Mouse (Mus musculus): ENCODE measurements around the gene Tcf3. TPM values are rescaled to one million over a fixed set of nuclear protein-coding genes. Genes with fewer than 3 reads are reported as not detected.

Tcf3 gene
- polyA plus RNA-seq, 1 experiment, result 101 TPM

DNA sequence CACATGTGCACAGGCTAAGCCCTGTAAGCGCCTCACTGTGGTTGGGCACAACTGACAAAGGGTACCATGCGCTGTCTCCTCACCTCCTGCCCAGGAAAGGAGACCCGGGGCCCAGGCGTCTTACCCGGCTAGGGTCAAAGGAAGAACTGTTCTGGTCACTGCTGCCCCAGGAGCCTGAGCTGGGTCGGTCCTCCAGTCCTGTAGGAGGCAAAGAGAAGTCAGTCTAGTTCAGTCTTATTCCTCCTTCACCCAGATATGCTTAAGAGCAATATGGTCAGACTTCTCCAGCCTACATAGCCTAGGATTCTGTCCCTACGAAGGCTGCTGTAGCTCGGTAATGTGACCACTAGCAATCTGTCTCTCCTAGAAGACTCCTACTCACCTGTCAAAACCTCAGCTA is 12.2 kb downstream of the Tcf3 start:
- 89% methylated on average over 8 of the region's 8 CpGs for WGBS
- Histone ChIP-seq H3K27ac (ENCODE audit: insufficient read depth, low read depth, low read length) (peak overlapping the region; percentile 18), H3K4me1 (ENCODE audit: control insufficient read depth, insufficient read depth, insufficient read length, low read length) (peaks cover 54% of the 10 kb centered on the region), H3K4me3 (ENCODE audit: low read depth, low read length) (no peak overlapping the region), H3K27me3 (ENCODE audit: control insufficient read depth, insufficient read depth, low read length) (no peaks in the 10 kb centered on the region), H3K36me3 (ENCODE audit: control insufficient read depth, insufficient read depth, low read length) (peaks cover 44% of the 10 kb centered on the region)
- no peak for TF ChIP-seq POLR2A (IDR thresholded peaks at IDR 0.05; ENCODE audit: low read depth, low read length)
- no peak for TF ChIP-seq CTCF (IDR thresholded peaks at IDR 0.05; ENCODE audit: extremely low read depth, insufficient read length, insufficient replicate concordance, low read depth, low read length)

DNA sequence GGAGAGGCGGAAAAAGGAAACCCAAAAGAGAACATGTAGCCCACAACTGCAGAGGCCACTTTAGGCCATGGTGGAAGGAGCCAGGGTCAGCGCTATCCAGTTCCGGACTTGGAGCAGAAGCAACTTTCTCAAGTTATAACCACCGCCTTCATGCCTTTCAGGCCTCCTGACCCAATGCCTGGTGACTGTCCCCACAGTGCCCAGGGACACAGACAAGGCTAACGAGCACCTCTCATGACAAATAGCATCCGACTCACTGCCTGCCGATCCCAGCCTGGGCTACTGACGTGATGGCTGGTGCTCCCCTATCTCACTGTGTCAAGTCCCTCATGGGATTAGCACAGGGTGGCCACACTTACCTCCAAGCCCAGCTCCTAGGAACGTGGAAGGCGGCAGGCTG is 12.7 kb downstream of the Tcf3 start:
- Histone ChIP-seq H3K4me1 (ENCODE audit: control insufficient read depth, insufficient read depth, insufficient read length, low read length) (peaks cover 54% of the 10 kb centered on the region), H3K27ac (ENCODE audit: insufficient read depth, low read depth, low read length) (no peak overlapping the region), H3K4me3 (ENCODE audit: low read depth, low read length) (no peak overlapping the region), H3K27me3 (ENCODE audit: control insufficient read depth, insufficient read depth, low read length) (no peaks in the 10 kb centered on the region), H3K36me3 (ENCODE audit: control insufficient read depth, insufficient read depth, low read length) (peaks cover 46% of the 10 kb centered on the region)
- no peak for TF ChIP-seq POLR2A (IDR thresholded peaks at IDR 0.05; ENCODE audit: low read depth, low read length)
- no peak for TF ChIP-seq CTCF (IDR thresholded peaks at IDR 0.05; ENCODE audit: extremely low read depth, insufficient read length, insufficient replicate concordance, low read depth, low read length)
- WGBS, result 88% methylated on average over 10 of the region's 10 CpGs

DNA sequence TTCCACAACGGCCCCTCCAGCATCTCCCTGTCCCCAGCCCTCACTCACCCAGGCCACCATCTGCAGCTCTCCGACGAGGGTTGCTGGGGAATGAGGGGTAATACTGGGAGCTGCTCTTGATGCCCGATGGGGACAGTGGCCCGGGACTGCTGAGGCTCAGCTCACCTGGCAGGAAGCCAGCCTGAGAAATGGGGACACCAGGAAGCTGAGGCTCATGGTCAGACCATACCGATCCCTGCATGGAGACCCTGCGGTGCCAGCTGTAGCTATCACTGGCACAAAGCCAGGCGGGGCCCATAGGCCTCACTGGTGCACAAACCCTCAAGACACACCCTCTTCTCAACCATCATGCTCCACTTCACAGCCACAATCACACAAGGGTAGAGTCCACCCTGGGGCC is 14.0 kb downstream of the Tcf3 start:
- Histone ChIP-seq H3K4me3 (ENCODE audit: low read depth, low read length) (no peak overlapping the region), H3K36me3 (ENCODE audit: control insufficient read depth, insufficient read depth, low read length) (peaks cover 49% of the 10 kb centered on the region), H3K27ac (ENCODE audit: insufficient read depth, low read depth, low read length) (peak overlapping the region; percentile 41; the same call in 1 of the 2 replicates), H3K27me3 (ENCODE audit: control insufficient read depth, insufficient read depth, low read length) (no peaks in the 10 kb centered on the region), H3K4me1 (ENCODE audit: control insufficient read depth, insufficient read depth, insufficient read length, low read length) (peaks cover 53% of the 10 kb centered on the region)
- TF ChIP-seq POLR2A (IDR thresholded peaks at IDR 0.05; ENCODE audit: low read depth, low read length) (no peak), CTCF (IDR thresholded peaks at IDR 0.05; ENCODE audit: extremely low read depth, insufficient read length, insufficient replicate concordance, low read depth, low read length) (no peak)
- WGBS, result 25% methylated on average over 8 of the region's 8 CpGs

DNA sequence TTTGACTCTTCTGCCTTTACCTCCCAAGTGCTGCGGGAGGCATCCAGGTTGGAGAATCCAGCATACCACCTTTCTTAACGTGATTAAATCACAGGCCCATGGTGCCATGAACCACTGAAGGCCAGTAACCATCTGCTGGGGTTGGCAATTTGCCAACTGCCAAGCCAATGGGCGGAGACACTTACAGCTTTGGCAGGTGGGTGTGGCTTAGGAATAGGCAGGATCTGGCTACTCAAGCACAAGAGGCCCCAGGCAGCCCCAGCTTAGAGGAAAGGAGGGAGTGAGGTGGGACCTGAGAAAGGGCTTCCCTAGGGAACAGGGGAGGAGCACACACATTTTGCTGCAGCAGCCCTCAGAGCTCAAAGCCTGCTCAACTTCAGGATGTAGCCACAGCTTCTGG is 15.1 kb downstream of the Tcf3 start:
- no peak overlapping the region for H3K27ac ChIP-seq (ENCODE audit: insufficient read depth, low read depth, low read length)
- WGBS, result 28% methylated on average over 3 of the region's 3 CpGs

GRCm38 (mm10) chr10:80417841-80418240 is 15.6 kb downstream of the Tcf3 start:
- Histone ChIP-seq H3K4me1 (ENCODE audit: control insufficient read depth, insufficient read depth, insufficient read length, low read length) (peaks cover 39% of the 10 kb centered on the region), H3K36me3 (ENCODE audit: control insufficient read depth, insufficient read depth, low read length) (peaks cover 59% of the 10 kb centered on the region), H3K27me3 (ENCODE audit: control insufficient read depth, insufficient read depth, low read length) (no peaks in the 10 kb centered on the region), H3K4me3 (ENCODE audit: low read depth, low read length) (no peak overlapping the region), H3K27ac (ENCODE audit: insufficient read depth, low read depth, low read length) (no peak overlapping the region)
- 98% methylated on average over 1 of the region's 1 CpGs for WGBS
- TF ChIP-seq POLR2A (IDR thresholded peaks at IDR 0.05; ENCODE audit: low read depth, low read length) (no peak), CTCF (IDR thresholded peaks at IDR 0.05; ENCODE audit: extremely low read depth, insufficient read length, insufficient replicate concordance, low read depth, low read length) (no peak)

More for the DNA sequence above, 15.1 kb downstream of the Tcf3 start:
- Histone ChIP-seq H3K4me3 (ENCODE audit: low read depth, low read length) (no peak overlapping the region), H3K36me3 (ENCODE audit: control insufficient read depth, insufficient read depth, low read length) (peaks cover 55% of the 10 kb centered on the region), H3K27me3 (ENCODE audit: control insufficient read depth, insufficient read depth, low read length) (no peaks in the 10 kb centered on the region), H3K4me1 (ENCODE audit: control insufficient read depth, insufficient read depth, insufficient read length, low read length) (peaks cover 43% of the 10 kb centered on the region)
- TF ChIP-seq POLR2A (IDR thresholded peaks at IDR 0.05; ENCODE audit: low read depth, low read length), result no peak

DNA sequence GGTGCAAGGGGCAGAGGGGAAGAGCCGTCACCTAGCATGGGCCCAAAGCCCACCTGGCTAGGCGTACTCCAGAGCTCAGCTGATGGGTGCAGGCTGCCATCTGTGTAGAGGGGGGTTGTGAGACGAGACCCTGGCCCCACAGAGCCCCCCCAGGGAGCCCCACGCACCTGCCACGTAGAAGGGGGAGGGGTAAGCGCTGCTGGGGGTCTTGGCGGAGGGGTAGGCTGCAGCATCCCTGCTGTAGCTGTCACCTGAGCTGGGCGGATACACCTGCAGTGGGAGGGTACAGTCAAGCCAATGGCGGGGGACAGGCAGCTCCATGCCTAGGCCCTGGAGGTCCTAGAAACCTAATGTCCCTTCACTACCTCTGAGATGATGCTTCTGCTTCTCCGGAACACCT is 16.1 kb downstream of the Tcf3 start:
- no peak overlapping the region for H3K27ac ChIP-seq (ENCODE audit: insufficient read depth, low read depth, low read length)
- WGBS, result 96% methylated on average over 10 of the region's 10 CpGs
- no peak for TF ChIP-seq CTCF (IDR thresholded peaks at IDR 0.05; ENCODE audit: extremely low read depth, insufficient read length, insufficient replicate concordance, low read depth, low read length)
- TF ChIP-seq POLR2A (IDR thresholded peaks at IDR 0.05; ENCODE audit: low read depth, low read length), result no peak
- H3K4me1 ChIP-seq (ENCODE audit: control insufficient read depth, insufficient read depth, insufficient read length, low read length), result peaks cover 38% of the 10 kb centered on the region
- H3K36me3 ChIP-seq (ENCODE audit: control insufficient read depth, insufficient read depth, low read length), result peaks cover 64% of the 10 kb centered on the region
- H3K27me3 ChIP-seq (ENCODE audit: control insufficient read depth, insufficient read depth, low read length), result no peaks in the 10 kb centered on the region
- no peak overlapping the region for H3K4me3 ChIP-seq (ENCODE audit: low read depth, low read length)

DNA sequence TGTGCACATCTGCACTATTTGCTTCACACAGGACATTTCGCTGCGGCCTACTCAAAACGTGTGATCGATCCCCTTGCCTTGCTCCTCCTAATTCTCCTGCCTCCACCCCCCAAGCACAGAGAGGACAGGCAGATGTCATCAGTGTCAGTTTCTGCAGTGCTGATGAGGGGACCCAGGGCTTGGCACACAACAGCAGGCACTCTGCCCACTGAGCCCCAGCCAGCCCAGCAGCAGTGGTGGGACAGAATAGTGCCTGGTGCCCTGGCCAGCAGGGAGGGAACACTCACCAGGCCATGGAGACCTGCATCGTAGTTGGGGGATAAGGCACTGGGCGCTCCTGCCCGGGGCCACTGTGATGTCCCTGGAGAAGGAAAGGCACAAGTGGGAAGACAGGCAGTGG is 17.9 kb downstream of the Tcf3 start:
- 93% methylated on average over 7 of the region's 7 CpGs for WGBS
- Histone ChIP-seq H3K27me3 (ENCODE audit: control insufficient read depth, insufficient read depth, low read length) (no peaks in the 10 kb centered on the region), H3K4me1 (ENCODE audit: control insufficient read depth, insufficient read depth, insufficient read length, low read length) (peaks cover 23% of the 10 kb centered on the region), H3K4me3 (ENCODE audit: low read depth, low read length) (no peak overlapping the region), H3K27ac (ENCODE audit: insufficient read depth, low read depth, low read length) (no peak overlapping the region), H3K36me3 (ENCODE audit: control insufficient read depth, insufficient read depth, low read length) (peaks cover 75% of the 10 kb centered on the region)
- TF ChIP-seq POLR2A (IDR thresholded peaks at IDR 0.05; ENCODE audit: low read depth, low read length), result no peak
- TF ChIP-seq CTCF (IDR thresholded peaks at IDR 0.05; ENCODE audit: extremely low read depth, insufficient read length, insufficient replicate concordance, low read depth, low read length), result no peak

Data from small intestine, adult 2 months (tissue).